Mouse (Mus musculus) intestine, embryonic 15.5 days (tissue): Measurements from ENCODE around the gene Chchd2. TPM values are rescaled to one million over a fixed set of nuclear protein-coding genes. Genes with fewer than 3 reads are reported as not detected.
A peak's percentile ranks its signal among the peaks of the same experiment; 100 is the strongest.
"Not testable (repeated sequence)": the region's sequence is repeated elsewhere in the genome, so short reads cannot be mapped to it uniquely, and the experiment has no call there.

Source experiments
- ATAC-seq: fragments of 200-750 bp; cut with Nextera tagmentation; 2 replicates; pipeline ENCODE4 v1.8.0; 2017; ENCODE audit warnings: moderate TSS enrichment, moderate library complexity
- H3K27ac ChIP-seq: fragments of 300-500 bp; sonication (generic); 2 replicates; pipeline ENCODE4 v1.5.1; 2015; ENCODE audit warnings: mild to moderate bottlenecking, inconsistent platforms
- H3K27me3 ChIP-seq: fragments of 300-500 bp; sonication (generic); replicated peaks from 2 replicates; pipeline ENCODE4 v1.6.1; 2015; ENCODE audit warnings: inconsistent platforms
- H3K36me3 ChIP-seq: fragments of 300-500 bp; sonication (generic); 2 replicates; pipeline ENCODE4 v1.6.1; 2015; ENCODE audit warnings: inconsistent platforms
- H3K4me1 ChIP-seq: fragments of 300-500 bp; sonication (generic); replicated peaks from 2 replicates; pipeline ENCODE4 v1.6.1; 2015; ENCODE audit warnings: inconsistent platforms
- H3K4me2 ChIP-seq: fragments of 300-500 bp; sonication (generic); replicated peaks from 2 replicates; pipeline ENCODE4 v1.6.1; 2015; ENCODE audit warnings: mild to moderate bottlenecking, inconsistent platforms
- H3K4me3 ChIP-seq: fragments of 300-500 bp; sonication (generic); replicated peaks from 2 replicates; pipeline ENCODE4 v1.5.1; 2015; ENCODE audit warnings: inconsistent platforms
- H3K9ac ChIP-seq: fragments of 300-500 bp; sonication (generic); 2 replicates; pipeline ENCODE4 v1.6.1; 2015; ENCODE audit warnings: inconsistent platforms
- H3K9me3 ChIP-seq: fragments of 300-500 bp; sonication (generic); 2 replicates; pipeline ENCODE4 v1.6.1; 2016; ENCODE audit warnings: inconsistent platforms
- WGBS: fragments of 180-500 bp; shearing (Covaris S2); methylation state at CpG from one replicate; pipeline ENCODE4 v1.1.7; 2015; 5-methylcytosine and 5-hydroxymethylcytosine counted together
- polyA plus RNA-seq: library from polyadenylated mRNA; unstranded; fragments of >200 nt; fragmentation: Nextera tagmentation; extraction: Ambion mirVana; gene quantifications from 2 replicates; pipeline ENCODE4 v1.2.1, GENCODE M21; 2015

The Chchd2 gene
- polyA plus RNA-seq = 990 and 1,082 TPM in 2 replicates

GRCm38 (mm10) chr5:129886911-129887636, at the start of gene Chchd2:
Gene Chchd2 (minus strand): TSS chr5:129887470.
- Histone ChIP-seq H3K27ac (peak within 1 kb of the TSS; percentile 95), H3K9me3 (no peaks in the 10 kb centered on the region), H3K4me1 (0 out of 2 replicates have a peak, but pooled peaks cover 8% of the 10 kb centered on the region), H3K9ac (peak within 1 kb of the TSS; percentile 79), H3K4me2 (peak within 1 kb of the TSS; percentile 68), H3K4me3 (peak within 1 kb of the TSS; percentile 65), H3K27me3 (no peaks in the 10 kb centered on the region), H3K36me3 (peaks cover 5% of the 10 kb centered on the region)
- WGBS = under 1% methylated on average over 46 of the region's 46 CpGs
- ATAC-seq = peak; percentile 100

GRCm38 (mm10) chr5:129936941-129937340, 49.7 kb upstream of the Chchd2 start:
- Histone ChIP-seq H3K4me2 (no peak overlapping the region), H3K27me3 (no peaks in the 10 kb centered on the region), H3K27ac (no peak overlapping the region), H3K4me3 (no peak overlapping the region), H3K9me3 (no peaks in the 10 kb centered on the region), H3K4me1 (no peaks in the 10 kb centered on the region), H3K9ac (no peak overlapping the region), H3K36me3 (no peaks in the 10 kb centered on the region)
- 55% methylated on average over 4 of the region's 4 CpGs for WGBS
- ATAC-seq = no peak

GRCm38 (mm10) chr5:129929924-129930855, 42.9 kb upstream of the Chchd2 start:
- ATAC-seq = no peak
- no peaks in the 10 kb centered on the region for H3K27me3 ChIP-seq
- H3K4me3 ChIP-seq = no peak overlapping the region
- H3K36me3 ChIP-seq = no peaks in the 10 kb centered on the region
- no peak overlapping the region for H3K9ac ChIP-seq
- 49% methylated on average over 9 of the region's 9 CpGs for WGBS
- H3K27ac ChIP-seq = no peak overlapping the region
- no peaks in the 10 kb centered on the region for H3K9me3 ChIP-seq
- H3K4me2 ChIP-seq = no peak overlapping the region
- no peaks in the 10 kb centered on the region for H3K4me1 ChIP-seq

DNA sequence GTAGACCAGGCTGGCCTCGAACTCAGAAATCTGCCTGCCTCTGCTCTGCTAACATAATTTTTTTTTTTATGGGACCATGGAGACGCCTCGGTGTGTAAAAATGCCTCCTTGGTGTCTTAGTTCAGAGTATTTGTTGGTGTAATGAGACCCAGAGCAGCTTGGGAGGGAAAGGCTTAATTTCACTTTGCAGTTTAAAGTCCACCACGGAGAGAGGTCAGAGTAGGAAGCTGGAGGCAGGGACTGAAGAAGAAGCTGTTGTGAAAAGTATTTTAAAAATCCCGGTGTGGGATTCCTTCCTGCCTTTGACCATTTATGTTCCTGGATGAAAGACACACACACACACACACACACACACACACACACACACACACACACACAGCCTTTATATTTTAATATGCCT, 38.7 kb upstream of the Chchd2 start:
- Histone ChIP-seq H3K27ac (no peak overlapping the region), H3K9me3 (no peaks in the 10 kb centered on the region), H3K27me3 (no peaks in the 10 kb centered on the region), H3K36me3 (no peaks in the 10 kb centered on the region), H3K4me3 (no peak overlapping the region), H3K9ac (no peak overlapping the region), H3K4me2 (no peak overlapping the region), H3K4me1 (no peaks in the 10 kb centered on the region)
- peak; percentile 35; the same call in 1 of the 2 replicates for ATAC-seq
- WGBS = 72% methylated on average over 5 of the region's 5 CpGs

- WGBS = 76% methylated on average over 8 of the region's 8 CpGs
- H3K4me1 ChIP-seq = no peaks in the 10 kb centered on the region
- peak; percentile 69 for ATAC-seq
Observed at GRCm38 (mm10) chr5:129924820-129925452, 37.7 kb upstream of the Chchd2 start.

DNA sequence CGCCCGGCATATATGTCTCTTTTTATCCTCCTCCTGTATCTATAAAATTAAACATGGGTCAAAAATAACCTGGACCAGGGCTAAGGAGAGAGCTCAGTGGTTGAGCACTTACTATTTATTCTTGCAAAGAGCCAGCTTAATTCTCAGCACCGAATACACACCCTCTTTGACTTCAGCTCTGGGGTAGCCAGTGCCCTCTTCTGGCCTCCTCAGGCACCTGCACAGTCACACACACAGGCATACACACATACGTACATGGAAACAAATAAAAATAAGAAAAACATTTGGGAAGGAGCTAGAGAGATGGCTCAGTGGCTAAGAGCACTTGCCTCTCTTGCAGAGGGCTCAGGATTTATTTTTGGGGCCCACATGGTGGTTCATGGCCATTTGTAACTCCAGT, 34.7 kb upstream of the Chchd2 start:
- Histone ChIP-seq H3K4me2 (no peak overlapping the region), H3K9me3 (no peaks in the 10 kb centered on the region), H3K9ac (no peak overlapping the region), H3K4me1 (no peaks in the 10 kb centered on the region), H3K36me3 (no peaks in the 10 kb centered on the region), H3K4me3 (no peak overlapping the region), H3K27me3 (no peaks in the 10 kb centered on the region), H3K27ac (no peak overlapping the region)
- ATAC-seq = no peak
- 95% methylated on average over 4 of the region's 4 CpGs for WGBS

More at GRCm38 (mm10) chr5:129924820-129925452, 37.7 kb upstream of the Chchd2 start:
- no peak overlapping the region for H3K4me2 ChIP-seq
- H3K9me3 ChIP-seq = no peaks in the 10 kb centered on the region
- H3K27me3 ChIP-seq = no peaks in the 10 kb centered on the region
- no peaks in the 10 kb centered on the region for H3K36me3 ChIP-seq
- no peak overlapping the region for H3K9ac ChIP-seq
- H3K4me3 ChIP-seq = no peak overlapping the region
- H3K27ac ChIP-seq = no peak overlapping the region

DNA sequence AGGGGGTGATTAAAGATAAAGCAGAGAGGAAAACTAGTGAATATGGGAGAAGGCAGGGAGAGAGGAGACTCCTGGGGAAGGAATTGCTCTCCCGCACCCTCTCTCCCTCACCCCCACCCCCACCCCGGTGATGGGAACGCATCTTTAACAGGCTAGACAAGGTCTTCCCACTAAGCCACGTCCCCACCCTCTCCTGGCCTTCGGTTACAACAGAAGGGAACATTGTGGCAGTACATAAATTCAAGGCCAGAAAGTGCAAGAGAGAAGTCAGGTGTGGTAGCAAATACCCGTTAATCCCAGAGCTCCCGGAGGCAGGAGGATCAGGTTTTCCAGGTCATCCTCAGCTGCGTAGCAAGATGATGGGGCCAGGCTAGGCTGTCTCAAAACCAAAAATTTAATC, 32.0 kb upstream of the Chchd2 start:
- Histone ChIP-seq H3K36me3 (no peaks in the 10 kb centered on the region), H3K4me3 (no peak overlapping the region), H3K4me2 (no peak overlapping the region), H3K9me3 (no peaks in the 10 kb centered on the region), H3K4me1 (no peaks in the 10 kb centered on the region), H3K27me3 (no peaks in the 10 kb centered on the region), H3K9ac (no peak overlapping the region), H3K27ac (no peak overlapping the region)
- WGBS = 66% methylated on average over 8 of the region's 8 CpGs
- ATAC-seq = no peak

GRCm38 (mm10) chr5:129918752-129919151, 31.5 kb upstream of the Chchd2 start:
- Histone ChIP-seq H3K4me3 (no peak overlapping the region), H3K9ac (no peak overlapping the region), H3K9me3 (no peaks in the 10 kb centered on the region), H3K4me2 (no peak overlapping the region), H3K36me3 (no peaks in the 10 kb centered on the region), H3K27ac (no peak overlapping the region), H3K4me1 (no peaks in the 10 kb centered on the region), H3K27me3 (no peaks in the 10 kb centered on the region)
- no peak for ATAC-seq
- 78% methylated on average over 9 of the region's 9 CpGs for WGBS

DNA sequence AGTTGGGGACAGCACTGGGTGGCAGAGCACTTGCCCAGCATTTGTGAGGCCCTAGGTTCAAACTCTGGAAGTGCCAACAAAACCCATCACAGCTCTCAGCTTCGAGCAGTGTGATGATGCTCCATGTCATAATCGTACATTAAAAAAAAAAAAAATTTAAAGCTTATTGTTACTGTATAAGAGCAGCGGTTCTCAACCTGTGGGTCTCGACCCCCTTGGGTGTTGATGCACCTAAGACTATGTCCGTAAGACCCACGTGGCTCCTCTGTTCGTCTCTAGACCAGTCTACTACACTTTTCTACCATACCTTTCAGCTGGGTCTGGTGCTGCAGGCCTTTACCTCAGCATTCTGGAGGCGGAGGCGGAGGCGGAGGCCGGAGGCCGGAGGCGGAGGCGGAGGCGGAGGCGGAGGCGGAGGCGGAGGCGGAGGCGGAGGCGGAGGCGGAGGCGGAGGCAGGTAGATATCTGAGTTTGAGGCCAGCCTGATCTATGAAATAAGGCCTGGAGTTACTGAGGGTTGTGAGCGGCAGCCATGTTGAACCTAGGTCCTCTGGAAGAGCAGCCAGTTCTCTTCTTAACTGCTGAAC, 30.9 kb upstream of the Chchd2 start:
- H3K36me3 ChIP-seq = no peaks in the 10 kb centered on the region
- no peak overlapping the region for H3K4me2 ChIP-seq
- no peak for ATAC-seq
- no peaks in the 10 kb centered on the region for H3K4me1 ChIP-seq
- H3K9me3 ChIP-seq = no peaks in the 10 kb centered on the region
- H3K27me3 ChIP-seq = no peaks in the 10 kb centered on the region
- H3K9ac ChIP-seq = no peak overlapping the region
- no peak overlapping the region for H3K4me3 ChIP-seq
- 90% methylated on average over 24 of the region's 24 CpGs for WGBS
- H3K27ac ChIP-seq = no peak overlapping the region

GRCm38 (mm10) chr5:129915491-129915890, 28.2 kb upstream of the Chchd2 start:
- H3K36me3 ChIP-seq, H3K4me1 ChIP-seq, H3K9me3 ChIP-seq, H3K27me3 ChIP-seq, H3K4me2 ChIP-seq, H3K9ac ChIP-seq, H3K4me3 ChIP-seq, ATAC-seq, H3K27ac ChIP-seq: not testable (repeated sequence)
- WGBS = 80% methylated on average over 11 of the region's 11 CpGs

DNA sequence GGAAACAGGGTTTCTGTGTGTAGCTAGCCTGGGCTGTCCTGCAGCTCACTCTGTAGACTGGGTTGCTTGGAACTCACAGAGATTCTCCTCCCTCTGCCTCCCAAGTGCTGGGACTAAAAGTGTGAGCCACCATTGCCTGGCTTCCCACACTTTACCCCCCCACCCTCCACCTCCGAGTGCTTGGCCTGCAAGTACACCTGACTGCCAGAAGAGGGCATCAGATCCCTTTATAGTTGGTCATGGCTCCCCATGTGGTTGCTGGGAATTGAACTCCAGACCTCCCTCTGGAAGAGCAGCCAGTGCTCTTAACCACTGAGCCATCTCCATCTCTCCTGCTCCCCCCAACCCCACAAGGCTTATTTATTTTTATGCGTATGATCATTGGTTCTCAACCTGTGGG, 26.8 kb upstream of the Chchd2 start:
- H3K4me1 ChIP-seq = peaks cover 5% of the 10 kb centered on the region; the same call in 1 of the 2 replicates
- no peak overlapping the region for H3K4me2 ChIP-seq
- no peak overlapping the region for H3K9ac ChIP-seq
- no peak for ATAC-seq
- no peaks in the 10 kb centered on the region for H3K36me3 ChIP-seq
- WGBS = 34% methylated on average over 2 of the region's 2 CpGs
- H3K27me3 ChIP-seq = no peaks in the 10 kb centered on the region; the same call in 1 of the 2 replicates
- H3K27ac ChIP-seq = no peak overlapping the region
- no peaks in the 10 kb centered on the region for H3K9me3 ChIP-seq
- H3K4me3 ChIP-seq = no peak overlapping the region

DNA sequence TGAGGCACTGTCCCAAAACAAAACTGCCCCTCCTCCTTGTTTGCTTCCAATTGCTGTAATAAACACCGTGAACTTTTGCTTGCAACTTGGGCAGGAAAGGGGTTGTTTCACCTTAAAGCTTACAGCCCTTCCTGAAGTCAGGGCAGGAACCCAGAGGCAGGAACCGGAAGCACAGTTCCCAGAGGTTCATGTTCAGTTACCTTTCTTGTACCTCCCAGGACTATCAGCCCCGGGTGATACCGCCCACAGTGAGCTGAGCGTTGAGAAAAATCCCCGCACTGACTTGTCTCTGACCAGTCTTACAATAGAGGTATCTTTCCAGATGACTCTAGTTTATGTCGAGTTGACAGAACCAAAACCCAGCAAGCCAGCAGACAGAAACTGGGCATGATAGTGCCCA, 22.3 kb upstream of the Chchd2 start:
- peaks cover 5% of the 10 kb centered on the region; the same call in 1 of the 2 replicates for H3K4me1 ChIP-seq
- no peak overlapping the region for H3K9ac ChIP-seq
- no peaks in the 10 kb centered on the region for H3K36me3 ChIP-seq
- H3K27me3 ChIP-seq = no peaks in the 10 kb centered on the region; the same call in 1 of the 2 replicates
- ATAC-seq = no peak
- H3K4me2 ChIP-seq = no peak overlapping the region
- H3K4me3 ChIP-seq = no peak overlapping the region
- WGBS = 84% methylated on average over 7 of the region's 7 CpGs
- no peak overlapping the region for H3K27ac ChIP-seq
- H3K9me3 ChIP-seq = no peaks in the 10 kb centered on the region
